Mouse (Mus musculus): Measurements from ENCODE around the gene Gm36210.

DNA sequence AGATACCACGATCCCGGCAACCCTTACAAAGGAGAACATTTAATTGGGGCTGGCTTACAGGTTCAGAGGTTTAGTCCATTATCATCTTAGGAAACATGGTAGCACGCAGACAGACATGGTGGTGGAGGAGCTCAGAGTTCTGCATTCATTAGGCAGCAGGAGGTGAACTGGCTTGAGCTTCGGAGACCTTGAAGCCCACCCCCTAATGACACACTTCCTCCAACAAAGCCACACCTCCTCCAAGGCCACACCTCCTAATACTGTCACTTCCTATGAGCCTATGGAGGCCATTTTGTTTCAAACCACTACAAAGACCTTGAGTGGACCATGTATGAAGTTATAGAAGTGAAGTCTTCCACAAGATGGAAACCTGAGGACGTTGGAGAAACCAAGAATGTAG is 5.9 kb upstream of the Gm36210 start:
- TF ChIP-seq POLR2A (IDR thresholded peaks at IDR 0.05; ENCODE audit: extremely low read depth, insufficient read depth, low read length) (no peak), CTCF (IDR thresholded peaks at IDR 0.05; ENCODE audit: low read depth, low read length) (no peak)
